Mouse (Mus musculus) midbrain, postnatal 0 days (tissue): ENCODE results near the gene Gm10229. TPM values are rescaled to one million over a fixed set of nuclear protein-coding genes. Genes with fewer than 3 reads are reported as not detected.
"Not testable (repeated sequence)": the region's sequence is repeated elsewhere in the genome, so short reads cannot be mapped to it uniquely, and the experiment has no call there.

Experiments
- ATAC-seq: fragments of 200-750 bp; cut with Nextera tagmentation; 2 replicates; pipeline ENCODE4 v1.8.0; 2017; ENCODE audit warnings: moderate number of reproducible peaks, mild to moderate bottlenecking, moderate TSS enrichment, moderate library complexity; ENCODE audit not compliant: low FRiP score
- DNase-seq: peaks from one replicate; pipeline ENCODE4 v3.0.0-alpha.2; 2015; ENCODE audit warnings: low spot score
- H3K27ac ChIP-seq: fragments of 300-500 bp; sonication (generic); 2 replicates; pipeline ENCODE4 v1.5.1; 2014; ENCODE audit warnings: low read depth, mild to moderate bottlenecking, low read length, mixed read lengths
- H3K27me3 ChIP-seq: fragments of 300-500 bp; sonication (generic); 2 replicates; pipeline ENCODE4 v1.6.1; 2014; ENCODE audit warnings: low read length, control low read depth, mixed read lengths; ENCODE audit not compliant: insufficient read depth
- H3K36me3 ChIP-seq: fragments of 300-500 bp; sonication (generic); 2 replicates; pipeline ENCODE4 v1.6.1; 2014; ENCODE audit warnings: low read length, control low read depth, mixed read lengths; ENCODE audit not compliant: insufficient read depth
- H3K4me1 ChIP-seq: fragments of 300-500 bp; sonication (generic); 2 replicates; pipeline ENCODE4 v1.6.1; 2014; ENCODE audit warnings: mild to moderate bottlenecking, control low read depth, antibody characterized with exemption, low read length, mixed read lengths; ENCODE audit not compliant: insufficient read depth
- H3K4me2 ChIP-seq: fragments of 300-500 bp; sonication (generic); 2 replicates; pipeline ENCODE4 v1.6.1; 2014; ENCODE audit warnings: low read depth, mild to moderate bottlenecking, low read length, mixed read lengths; ENCODE audit not compliant: poor library complexity, severe bottlenecking
- H3K4me3 ChIP-seq: fragments of 300-500 bp; sonication (generic); 2 replicates; pipeline ENCODE4 v1.5.1; 2014; ENCODE audit warnings: low read depth, mild to moderate bottlenecking, low read length, moderate library complexity
- H3K9ac ChIP-seq: fragments of 300-500 bp; sonication (generic); replicated peaks from 2 replicates; pipeline ENCODE4 v1.6.1; 2014; ENCODE audit warnings: mild to moderate bottlenecking, low read length, moderate library complexity, mixed read lengths; ENCODE audit not compliant: poor library complexity, severe bottlenecking
- H3K9me3 ChIP-seq: fragments of 300-500 bp; sonication (generic); 2 replicates; pipeline ENCODE4 v1.6.1; 2016; ENCODE audit warnings: low read length, control low read depth
- CTCF ChIP-seq: IDR thresholded peaks from 2 replicates; pipeline ENCODE4 v1.5.1; 2016; ENCODE audit warnings: antibody characterized with exemption, mild to moderate bottlenecking
- WGBS: fragments of 180-500 bp; shearing (Covaris S2); extraction: QIAGEN DNeasy Blood & Tissue Kit; methylation state at CpG from one replicate; pipeline ENCODE4 v1.1.7; 2014; 5-methylcytosine and 5-hydroxymethylcytosine counted together
- polyA plus RNA-seq: library from polyadenylated mRNA; unstranded; fragments of >200 nt; fragmentation: Nextera tagmentation; extraction: Ambion mirVana; gene quantifications from 2 replicates; pipeline ENCODE4 v1.2.1, GENCODE M21; 2015
- total RNA-seq: library from RNA; depleted of rRNA; stranded (reverse); fragments of >200 nt; gene quantifications from 2 replicates; pipeline ENCODE4 v1.2.3, GENCODE M21; 2014; rRNA removed

Gene Gm10229
- total RNA-seq: not detected in 2 replicates
- not detected in 2 replicates for polyA plus RNA-seq

DNA sequence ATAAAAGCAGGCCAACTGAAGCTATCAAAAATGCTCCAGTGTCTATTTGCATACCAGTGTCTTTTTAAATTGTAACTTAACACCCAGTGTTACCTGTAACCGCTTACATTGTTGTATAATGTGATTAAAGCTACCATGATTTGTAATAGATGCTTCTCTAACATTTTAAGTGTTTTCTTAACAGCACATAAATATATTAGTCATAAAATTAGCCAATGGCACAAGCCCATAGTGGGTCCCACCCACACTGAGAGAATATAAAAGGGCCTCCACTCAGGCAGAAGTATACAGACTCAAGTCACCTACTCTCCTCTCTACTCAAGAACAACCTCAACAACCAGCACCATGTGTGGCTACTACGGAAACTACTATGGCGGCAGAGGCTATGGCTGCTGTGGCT is at the start of gene Gm10229:
Gm10229 (plus strand) TSS at position 301 of the 400 bp plus-strand sequence.
- H3K27me3 ChIP-seq, H3K27ac ChIP-seq, H3K4me3 ChIP-seq, H3K4me1 ChIP-seq, H3K9me3 ChIP-seq, H3K36me3 ChIP-seq, ATAC-seq, DNase-seq, H3K4me2 ChIP-seq, H3K9ac ChIP-seq: not testable (repeated sequence)
- WGBS: 98% methylated on average over 1 of the region's 3 CpGs

DNA sequence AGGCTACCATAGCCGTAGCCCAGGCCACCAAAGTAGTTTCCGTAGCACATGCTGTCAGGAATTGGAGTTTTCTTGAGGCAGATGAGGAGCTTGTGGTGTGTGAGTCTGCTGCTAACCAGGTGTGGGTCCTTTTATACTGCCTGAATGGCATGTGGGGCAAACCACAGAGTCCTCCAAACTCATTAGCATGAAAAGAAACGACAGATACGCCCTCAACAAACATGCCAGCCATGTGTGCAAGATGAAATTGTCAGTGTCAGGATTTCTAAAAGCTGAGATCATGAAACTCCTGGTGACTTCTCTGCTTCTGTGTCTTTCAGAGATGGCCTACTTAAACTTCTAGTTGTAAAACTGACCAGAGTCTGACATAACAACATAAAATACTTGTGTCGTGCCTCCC is 4.4 kb upstream of the Gm10229 start, which contains the start of gene Krtap22-2:
Krtap22-2 (minus strand) TSS at position 101 of the 400 bp plus-strand sequence.
- Histone ChIP-seq H3K9me3 (no peaks in the 10 kb centered on the region), H3K4me1 (no peaks in the 10 kb centered on the region), H3K9ac (no peak within 1 kb of the TSS), H3K4me3 (no peak within 1 kb of the TSS), H3K27ac (no peak within 1 kb of the TSS), H3K36me3 (no peaks in the 10 kb centered on the region), H3K27me3 (no peaks in the 10 kb centered on the region), H3K4me2 (no peak within 1 kb of the TSS)
- 79% methylated on average over 5 of the region's 5 CpGs for WGBS
- no peak for TF ChIP-seq CTCF
- ATAC-seq: no peak
- DNase-seq: no peak

DNA sequence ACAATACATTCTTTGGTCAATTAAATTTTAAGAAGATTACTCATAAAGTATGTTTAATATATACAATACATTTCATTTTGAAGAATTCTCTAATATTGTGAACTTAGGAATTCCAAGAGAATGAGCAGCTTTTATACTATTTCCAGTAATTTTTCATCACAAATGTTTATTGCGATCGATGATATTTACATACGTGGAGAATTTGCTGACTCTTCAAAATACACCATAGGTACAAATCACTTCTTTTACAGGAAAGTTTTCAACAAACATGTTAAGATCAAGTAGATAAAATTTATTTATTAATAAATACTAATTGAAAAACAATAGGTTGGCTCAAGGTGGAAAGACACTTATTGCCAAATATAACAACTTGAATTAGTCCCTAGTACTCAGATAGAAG is 1.1 kb upstream of the Gm10229 start:
- Histone ChIP-seq H3K4me2 (no peak overlapping the region), H3K27ac (no peak overlapping the region), H3K27me3 (no peaks in the 10 kb centered on the region), H3K9ac (no peak overlapping the region), H3K36me3 (no peaks in the 10 kb centered on the region), H3K9me3 (no peaks in the 10 kb centered on the region), H3K4me1 (no peaks in the 10 kb centered on the region), H3K4me3 (no peak overlapping the region)
- DNase-seq (no peak), ATAC-seq (no peak)
- no peak for TF ChIP-seq CTCF
- 95% methylated on average over 3 of the region's 3 CpGs for WGBS

DNA sequence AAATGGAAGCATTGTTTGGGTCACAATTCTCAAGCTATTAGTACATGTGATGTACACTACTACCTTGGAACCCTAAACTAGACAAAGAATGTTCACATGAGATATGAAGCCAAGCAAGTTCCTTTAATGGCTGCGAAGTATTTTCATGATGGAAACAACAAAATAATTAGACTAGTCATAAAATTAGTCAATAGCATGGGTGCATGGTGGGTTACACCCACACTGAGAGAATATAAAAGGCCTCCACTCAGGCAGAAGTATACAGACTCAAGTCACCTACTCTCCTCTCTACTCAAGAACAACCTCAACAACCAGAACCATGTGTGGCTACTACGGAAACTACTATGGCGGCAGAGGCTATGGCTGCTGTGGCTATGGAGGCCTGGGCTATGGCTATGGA is 16.3 kb downstream of the Gm10229 start, which contains the start of gene Krtap6-1:
Krtap6-1 (plus strand) TSS at position 301 of the 400 bp plus-strand sequence.
- ATAC-seq, H3K9ac ChIP-seq, H3K4me2 ChIP-seq, H3K36me3 ChIP-seq, H3K4me3 ChIP-seq, H3K9me3 ChIP-seq, H3K4me1 ChIP-seq, H3K27me3 ChIP-seq, H3K27ac ChIP-seq, DNase-seq: not testable (repeated sequence)
- WGBS: 95% methylated on average over 3 of the region's 3 CpGs

DNA sequence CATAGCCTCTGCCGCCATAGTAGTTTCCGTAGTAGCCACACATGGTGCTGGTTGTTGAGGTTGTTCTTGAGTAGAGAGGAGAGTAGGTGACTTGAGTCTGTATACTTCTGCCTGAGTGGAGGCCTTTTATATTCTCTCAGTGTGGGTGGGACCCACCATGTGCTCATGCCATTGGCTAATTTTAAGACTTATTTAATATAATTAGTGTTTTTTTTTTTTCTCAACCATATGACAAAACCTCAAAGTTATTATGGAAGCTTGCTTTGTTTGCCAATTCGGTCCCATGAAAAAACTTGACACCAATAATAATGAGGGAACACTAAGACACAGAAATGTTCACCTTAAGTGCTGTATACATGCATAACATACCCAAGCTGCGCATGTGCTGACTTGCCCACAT is 26.3 kb downstream of the Gm10229 start, which contains the start of gene Gm10228:
Gm10228 (minus strand) TSS at position 101 of the 400 bp plus-strand sequence.
- H3K27ac ChIP-seq, H3K9ac ChIP-seq, H3K9me3 ChIP-seq, H3K4me1 ChIP-seq, H3K36me3 ChIP-seq, ATAC-seq, H3K4me2 ChIP-seq, H3K27me3 ChIP-seq, DNase-seq, H3K4me3 ChIP-seq: not testable (repeated sequence)
- 92% methylated on average over 2 of the region's 4 CpGs for WGBS

DNA sequence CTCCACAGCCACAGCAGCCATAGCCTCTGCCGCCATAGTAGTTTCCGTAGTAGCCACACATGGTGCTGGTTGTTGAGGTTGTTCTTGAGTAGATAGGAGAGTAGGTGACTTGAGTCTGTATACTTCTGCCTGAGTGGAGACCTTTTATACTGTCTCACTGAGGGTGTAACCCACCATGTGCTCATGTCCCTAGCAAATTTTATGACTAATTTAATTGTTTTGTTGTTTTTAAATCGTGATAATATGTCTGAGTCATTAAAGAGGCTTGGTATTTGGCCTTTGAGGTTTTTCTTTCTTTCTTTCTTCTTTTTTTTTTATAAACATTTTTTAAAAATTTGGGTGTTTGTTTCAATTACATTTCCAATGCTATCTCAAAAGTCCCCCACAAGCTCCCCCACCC is 32.7 kb downstream of the Gm10229 start, which contains the start of gene Krtap6-5:
Krtap6-5 (minus strand) TSS at position 101 of the 400 bp plus-strand sequence.
- Histone ChIP-seq H3K27ac (no peak within 1 kb of the TSS), H3K36me3 (no peaks in the 10 kb centered on the region), H3K9ac (no peak within 1 kb of the TSS), H3K4me2 (no peak within 1 kb of the TSS), H3K9me3 (no peaks in the 10 kb centered on the region), H3K27me3 (no peaks in the 10 kb centered on the region), H3K4me3 (no peak within 1 kb of the TSS), H3K4me1 (no peaks in the 10 kb centered on the region)
- DNase-seq: no peak
- 90% methylated on average over 3 of the region's 3 CpGs for WGBS
- ATAC-seq: no peak
- no peak for TF ChIP-seq CTCF

DNA sequence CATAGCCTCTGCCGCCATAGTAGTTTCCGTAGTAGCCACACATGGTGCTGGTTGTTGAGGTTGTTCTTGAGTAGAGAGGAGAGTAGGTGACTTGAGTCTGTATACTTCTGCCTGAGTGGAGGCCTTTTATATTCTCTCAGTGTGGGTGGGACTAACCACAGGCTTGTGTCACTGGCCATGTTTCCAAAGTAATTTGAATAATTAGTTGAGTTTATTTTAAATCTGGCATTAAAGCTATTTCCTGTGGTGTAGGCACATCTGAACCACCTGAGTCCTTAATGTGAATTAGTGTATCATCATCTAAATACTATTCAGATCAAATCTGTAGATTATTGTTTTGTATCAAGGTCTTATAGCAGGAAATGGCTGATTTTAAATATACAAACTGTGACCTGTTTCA is 48.8 kb downstream of the Gm10229 start, which contains the start of gene 1110025L11Rik:
1110025L11Rik (minus strand) TSS at position 101 of the 400 bp plus-strand sequence.
- not testable (repeated sequence) for ATAC-seq, H3K4me2 ChIP-seq, H3K9ac ChIP-seq, H3K4me3 ChIP-seq, H3K4me1 ChIP-seq, H3K9me3 ChIP-seq, H3K27ac ChIP-seq, H3K36me3 ChIP-seq, H3K27me3 ChIP-seq, DNase-seq
- no CpG with 5 or more reads among the region's 2 CpGs for WGBS
